Mouse (Mus musculus): ENCODE measurements around the gene Crip3.

- TF ChIP-seq POLR2A (IDR thresholded peaks at IDR 0.05; ENCODE audit: control insufficient read depth, low read depth, low read length) (no peak), CTCF (IDR thresholded peaks at IDR 0.05; ENCODE audit: control insufficient read depth, insufficient read depth, insufficient replicate concordance, low read depth, low read length) (no peak)
Observed at GRCm38 (mm10) chr17:46453970-46454411, 25.3 kb downstream of the Crip3 start.
